In the genomic region with DNA sequence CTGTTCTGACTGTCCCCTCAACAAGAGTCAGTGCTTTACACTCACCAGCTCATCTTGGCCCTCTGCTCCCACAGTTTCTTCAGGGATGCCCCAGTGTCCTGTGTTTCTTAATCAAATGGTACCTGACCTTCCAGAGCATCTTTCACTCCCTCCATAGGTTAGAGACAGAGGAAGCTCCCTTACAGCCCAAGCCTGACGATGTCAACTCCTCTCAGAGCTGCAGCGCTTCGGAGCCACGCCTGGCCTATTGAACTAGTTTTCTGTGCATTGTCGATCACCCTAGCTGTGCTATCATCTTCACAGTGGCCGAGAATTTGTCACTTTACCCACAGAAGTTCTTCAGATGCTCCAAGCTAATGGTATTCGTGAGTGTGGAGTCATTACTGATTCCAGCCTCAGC, we compare ENCODE assay signal across 17 mouse cellular contexts.
"Had no signal": no experiment of that assay in that cellular context is flagged by ENCODE, and none has a peak within 500 bp of the region (broad histone marks: within the 10 kb centered on the region; RNA-seq: fewer than 3 reads in every experiment).

No protein-coding gene starts in this region.

- H3K36me3 ChIP-seq: intestine, embryonic 15.5 days; lung, embryonic 15.5 days had no signal

- H3K4me2 ChIP-seq: intestine, embryonic 15.5 days; limb, embryonic 12.5 days; limb, embryonic 15.5 days; liver, embryonic 13.5 days; lung, embryonic 15.5 days; midbrain, embryonic 13.5 days had no signal

- H3K9ac ChIP-seq: intestine, embryonic 15.5 days; limb, embryonic 12.5 days; limb, embryonic 15.5 days; liver, embryonic 13.5 days; lung, embryonic 15.5 days; midbrain, embryonic 13.5 days had no signal

- H3K27ac ChIP-seq: intestine, embryonic 15.5 days; layer of hippocampus, adult 2 months; limb, embryonic 12.5 days; limb, embryonic 15.5 days; liver, embryonic 13.5 days; lung, embryonic 15.5 days; midbrain, embryonic 10.5 days; midbrain, embryonic 13.5 days had no signal

- H3K4me1 ChIP-seq: intestine, embryonic 15.5 days had no signal

- H3K9me3 ChIP-seq: intestine, embryonic 15.5 days; limb, embryonic 12.5 days; limb, embryonic 15.5 days; liver, embryonic 13.5 days; lung, embryonic 15.5 days; megakaryocyte, embryonic 14.5 days; midbrain, embryonic 10.5 days; midbrain, embryonic 13.5 days had no signal

- DNase-seq: layer of hippocampus, adult 9-11 months; lung, adult 18-20 months; lung, postnatal 10 days; lung, postnatal 36 days; thymus, adult 18-20 months; thymus, postnatal 36 days had no signal

- H3K4me3 ChIP-seq: intestine, embryonic 15.5 days; layer of hippocampus, adult 2 months; limb, embryonic 12.5 days; limb, embryonic 15.5 days; liver, embryonic 13.5 days; lung, embryonic 15.5 days; megakaryocyte, embryonic 14.5 days; midbrain, embryonic 10.5 days; midbrain, embryonic 13.5 days; myocyte had no signal

- H3K27me3 ChIP-seq: intestine, embryonic 15.5 days; limb, embryonic 15.5 days; liver, embryonic 13.5 days; lung, embryonic 15.5 days; megakaryocyte, embryonic 14.5 days; midbrain, embryonic 13.5 days had no signal

- ATAC-seq: intestine, embryonic 15.5 days; midbrain, embryonic 13.5 days; midbrain, embryonic 16.5 days had no signal
